Mouse (Mus musculus): ENCODE data around the gene Tbx3. TPM values are rescaled to one million over a fixed set of nuclear protein-coding genes. Genes with fewer than 3 reads are reported as not detected.

The Tbx3 gene
- polyA plus RNA-seq, 1 experiment from 2014 or later: 6.8 TPM

DNA sequence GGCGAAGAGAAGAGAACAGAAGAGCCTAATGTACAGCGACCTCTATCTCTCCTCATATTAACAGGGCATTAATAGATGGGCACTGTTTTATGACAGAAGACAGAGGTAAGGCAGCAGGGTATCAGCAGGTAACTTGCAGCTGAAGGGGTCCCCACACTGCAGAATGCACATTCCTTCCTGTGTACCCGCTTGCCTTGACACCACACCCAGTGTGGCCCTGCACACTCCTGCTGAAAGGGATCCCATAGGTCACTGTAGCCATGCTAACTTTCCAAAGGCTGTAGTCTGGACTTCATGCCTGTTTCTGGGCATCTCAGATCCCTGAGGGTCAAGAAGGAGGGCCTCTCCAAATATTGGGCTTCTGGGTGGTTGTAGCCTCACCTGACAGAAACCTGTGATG lies 42.4 kb upstream of the Tbx3 start:
- H3K27ac ChIP-seq (replicated peaks): no peak overlapping the region
- DNase-seq (ENCODE audit: low spot score) (no peak), ATAC-seq (ENCODE audit: low FRiP score, low TSS enrichment) (no peak)
- WGBS: 80% methylated on average over 3 of the region's 3 CpGs
- H3K4me1 ChIP-seq (replicated peaks; ENCODE audit: control insufficient read depth, insufficient read depth): 0 out of 2 replicates have a peak, but pooled peaks cover 3% of the 10 kb centered on the region
- no peak overlapping the region for H3K4me3 ChIP-seq (ENCODE audit: low read depth, low read length)
- TF ChIP-seq EP300 (optimal IDR thresholded peaks at IDR 0.05) (no peak), CTCF (IDR thresholded peaks at IDR 0.05; ENCODE audit: low read depth) (no peak)
- peaks cover 2% of the 10 kb centered on the region; the same call in 1 of the 2 replicates for H3K27me3 ChIP-seq (ENCODE audit: control insufficient read depth, insufficient read depth, low read length)
- H3K4me2 ChIP-seq (replicated peaks; ENCODE audit: low read depth): no peak overlapping the region
- no peak overlapping the region for H3K9ac ChIP-seq (ENCODE audit: low read length)
- H3K9me3 ChIP-seq (ENCODE audit: control insufficient read depth, low read length): no peaks in the 10 kb centered on the region
- H3K36me3 ChIP-seq (ENCODE audit: control insufficient read depth, insufficient read depth, low read length): no peaks in the 10 kb centered on the region

DNA sequence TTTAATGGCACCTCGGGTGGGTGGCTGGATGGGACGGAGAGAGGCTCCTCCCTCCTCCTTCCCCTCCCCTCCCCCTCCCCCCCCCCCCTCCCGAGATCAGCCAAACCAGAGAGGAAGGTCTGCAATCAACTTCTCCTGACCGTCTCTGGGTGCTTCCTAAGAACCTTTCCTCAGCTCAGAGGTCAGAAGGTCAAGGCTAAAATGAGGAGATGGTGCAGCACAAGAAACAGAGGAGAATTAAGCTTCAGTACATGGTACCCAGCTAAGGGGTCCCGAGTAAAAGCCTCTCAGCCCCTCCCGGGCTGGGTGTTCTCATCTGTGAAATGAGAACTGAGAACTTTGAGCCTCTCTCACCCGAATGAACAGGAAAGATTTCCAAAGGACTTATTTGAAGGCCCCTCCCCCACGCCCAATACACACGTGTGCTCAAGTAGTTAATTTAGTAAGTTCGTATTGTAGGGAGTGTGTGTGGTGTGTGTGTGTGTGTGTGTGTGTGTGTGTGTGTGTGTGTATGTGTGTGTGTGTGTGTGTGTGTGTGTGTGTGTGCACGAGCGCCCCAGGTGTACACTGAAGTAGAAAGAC lies 41.6 kb upstream of the Tbx3 start:
- Histone ChIP-seq H3K4me2 (replicated peaks; ENCODE audit: low read depth) (no peak overlapping the region), H3K27me3 (ENCODE audit: control insufficient read depth, insufficient read depth, low read length) (peaks cover 2% of the 10 kb centered on the region; the same call in 1 of the 2 replicates), H3K9ac (ENCODE audit: low read length) (no peak overlapping the region), H3K4me3 (ENCODE audit: low read depth, low read length) (no peak overlapping the region), H3K36me3 (ENCODE audit: control insufficient read depth, insufficient read depth, low read length) (no peaks in the 10 kb centered on the region), H3K9me3 (ENCODE audit: control insufficient read depth, low read length) (no peaks in the 10 kb centered on the region), H3K27ac (replicated peaks) (no peak overlapping the region), H3K4me1 (replicated peaks; ENCODE audit: control insufficient read depth, insufficient read depth) (0 out of 2 replicates have a peak, but pooled peaks cover 3% of the 10 kb centered on the region)
- DNase-seq (ENCODE audit: low spot score): no peak
- no peak for ATAC-seq (ENCODE audit: low FRiP score, low TSS enrichment)
- TF ChIP-seq CTCF (IDR thresholded peaks at IDR 0.05; ENCODE audit: low read depth) (no peak), EP300 (optimal IDR thresholded peaks at IDR 0.05) (no peak)
- 49% methylated on average over 12 of the region's 12 CpGs for WGBS

- DNase-seq (ENCODE audit: low spot score): no peak
- Histone ChIP-seq H3K36me3 (ENCODE audit: control insufficient read depth, insufficient read depth, low read length) (no peaks in the 10 kb centered on the region), H3K4me3 (ENCODE audit: low read depth, low read length) (no peak overlapping the region), H3K4me2 (replicated peaks; ENCODE audit: low read depth) (no peak overlapping the region), H3K27me3 (ENCODE audit: control insufficient read depth, insufficient read depth, low read length) (no peaks in the 10 kb centered on the region), H3K27ac (replicated peaks) (no peak overlapping the region), H3K9ac (ENCODE audit: low read length) (no peak overlapping the region), H3K4me1 (replicated peaks; ENCODE audit: control insufficient read depth, insufficient read depth) (no peaks in the 10 kb centered on the region), H3K9me3 (ENCODE audit: control insufficient read depth, low read length) (no peaks in the 10 kb centered on the region)
- WGBS: 74% methylated on average over 4 of the region's 4 CpGs
- no peak for ATAC-seq (ENCODE audit: low FRiP score, low TSS enrichment)
- no peak for TF ChIP-seq EP300 (optimal IDR thresholded peaks at IDR 0.05)
- no peak for TF ChIP-seq CTCF (IDR thresholded peaks at IDR 0.05; ENCODE audit: low read depth)
Observed at GRCm38 (mm10) chr5:119633581-119633980, 36.9 kb upstream of the Tbx3 start.

DNA sequence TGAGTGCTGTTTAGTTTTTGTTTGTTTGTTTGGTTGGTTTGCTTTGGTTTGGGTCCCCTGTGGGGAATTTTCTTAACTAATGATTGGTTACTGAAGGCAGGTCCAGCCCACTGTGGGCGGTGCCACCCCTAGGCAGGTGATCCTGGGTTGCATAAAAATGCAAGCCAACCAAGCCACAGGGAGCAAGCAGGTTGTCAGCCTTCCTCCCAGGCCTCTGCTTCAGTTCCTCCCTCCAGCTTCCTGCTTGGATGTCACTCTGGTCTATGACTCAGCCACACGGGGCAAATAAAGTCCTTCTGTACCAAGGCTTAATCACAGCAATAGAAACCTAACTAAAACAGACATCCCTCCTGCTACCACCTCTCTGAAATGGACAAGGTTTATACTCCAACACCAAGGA lies 35.6 kb upstream of the Tbx3 start:
- 51% methylated on average over 2 of the region's 2 CpGs for WGBS

DNA sequence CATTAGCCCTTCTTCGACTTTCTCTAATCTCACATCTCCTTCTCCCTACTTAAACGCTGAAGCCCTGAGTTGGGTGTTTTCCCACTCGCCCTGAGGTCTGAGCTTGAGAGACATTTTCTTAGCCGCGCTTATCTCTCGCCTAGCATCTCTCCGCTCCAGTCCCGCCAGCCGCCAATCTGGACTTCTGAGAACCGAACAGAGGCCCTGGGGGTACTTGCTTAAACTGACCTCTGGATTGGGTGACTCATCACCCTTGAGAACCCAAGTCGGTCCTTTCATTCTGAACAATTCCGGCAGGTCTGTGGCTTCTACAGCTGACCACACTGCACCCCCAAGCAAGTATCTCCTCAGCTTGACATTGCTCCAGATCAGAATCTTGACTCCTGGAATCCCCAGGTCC lies 32.2 kb upstream of the Tbx3 start:
- DNase-seq (ENCODE audit: low spot score) (no peak), ATAC-seq (ENCODE audit: low FRiP score, low TSS enrichment) (no peak)
- H3K27ac ChIP-seq (replicated peaks): no peak overlapping the region
- H3K4me2 ChIP-seq (replicated peaks; ENCODE audit: low read depth): no peak overlapping the region
- no peaks in the 10 kb centered on the region for H3K27me3 ChIP-seq (ENCODE audit: control insufficient read depth, insufficient read depth, low read length)
- H3K4me3 ChIP-seq (ENCODE audit: low read depth, low read length): no peak overlapping the region
- no peaks in the 10 kb centered on the region for H3K36me3 ChIP-seq (ENCODE audit: control insufficient read depth, insufficient read depth, low read length)
- no peak overlapping the region for H3K9ac ChIP-seq (ENCODE audit: low read length)
- H3K4me1 ChIP-seq (replicated peaks; ENCODE audit: control insufficient read depth, insufficient read depth): no peaks in the 10 kb centered on the region
- 50% methylated on average over 12 of the region's 12 CpGs for WGBS
- H3K9me3 ChIP-seq (ENCODE audit: control insufficient read depth, low read length): no peaks in the 10 kb centered on the region
- no peak for TF ChIP-seq CTCF (IDR thresholded peaks at IDR 0.05; ENCODE audit: low read depth)
- no peak for TF ChIP-seq EP300 (optimal IDR thresholded peaks at IDR 0.05)

More for the DNA sequence above, 35.6 kb upstream of the Tbx3 start:
- no peak for TF ChIP-seq CTCF (IDR thresholded peaks at IDR 0.05; ENCODE audit: low read depth)
- no peak for TF ChIP-seq EP300 (optimal IDR thresholded peaks at IDR 0.05)
- Histone ChIP-seq H3K36me3 (ENCODE audit: control insufficient read depth, insufficient read depth, low read length) (no peaks in the 10 kb centered on the region), H3K9ac (ENCODE audit: low read length) (no peak overlapping the region), H3K4me1 (replicated peaks; ENCODE audit: control insufficient read depth, insufficient read depth) (no peaks in the 10 kb centered on the region), H3K4me3 (ENCODE audit: low read depth, low read length) (no peak overlapping the region), H3K27me3 (ENCODE audit: control insufficient read depth, insufficient read depth, low read length) (no peaks in the 10 kb centered on the region), H3K27ac (replicated peaks) (no peak overlapping the region), H3K4me2 (replicated peaks; ENCODE audit: low read depth) (no peak overlapping the region), H3K9me3 (ENCODE audit: control insufficient read depth, low read length) (no peaks in the 10 kb centered on the region)
- ATAC-seq (ENCODE audit: low FRiP score, low TSS enrichment) (no peak), DNase-seq (ENCODE audit: low spot score) (no peak)

DNA sequence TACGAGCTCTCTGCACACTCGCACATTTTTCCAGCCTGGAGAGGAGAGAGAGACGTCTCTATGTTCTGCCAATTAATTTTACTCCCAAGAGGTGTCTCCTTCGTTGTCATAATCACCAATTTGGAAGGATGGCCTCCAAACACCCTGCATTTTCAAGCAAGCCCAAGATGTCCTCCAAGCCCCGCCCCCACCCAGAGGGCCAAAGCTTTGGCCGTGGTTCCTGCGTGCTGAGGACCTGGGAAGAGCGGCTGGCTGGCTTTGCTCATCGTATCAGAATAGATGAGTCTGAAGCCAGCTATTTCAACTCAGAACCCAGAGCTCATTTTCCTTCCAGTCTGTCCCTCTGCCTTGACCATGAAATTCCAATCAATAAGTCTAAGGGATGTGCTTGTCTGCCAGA lies 29.4 kb upstream of the Tbx3 start:
- H3K27ac ChIP-seq (replicated peaks): no peak overlapping the region
- no peaks in the 10 kb centered on the region for H3K9me3 ChIP-seq (ENCODE audit: control insufficient read depth, low read length)
- H3K27me3 ChIP-seq (ENCODE audit: control insufficient read depth, insufficient read depth, low read length): no peaks in the 10 kb centered on the region
- ATAC-seq (ENCODE audit: low FRiP score, low TSS enrichment): no peak
- TF ChIP-seq EP300 (optimal IDR thresholded peaks at IDR 0.05) (no peak), CTCF (IDR thresholded peaks at IDR 0.05; ENCODE audit: low read depth) (no peak)
- no peak overlapping the region for H3K9ac ChIP-seq (ENCODE audit: low read length)
- no peaks in the 10 kb centered on the region for H3K4me1 ChIP-seq (replicated peaks; ENCODE audit: control insufficient read depth, insufficient read depth)
- H3K4me3 ChIP-seq (ENCODE audit: low read depth, low read length): no peak overlapping the region
- 63% methylated on average over 9 of the region's 9 CpGs for WGBS
- H3K4me2 ChIP-seq (replicated peaks; ENCODE audit: low read depth): no peak overlapping the region
- DNase-seq (ENCODE audit: low spot score): no peak
- H3K36me3 ChIP-seq (ENCODE audit: control insufficient read depth, insufficient read depth, low read length): no peaks in the 10 kb centered on the region

Data from stomach, postnatal 0 days (tissue).